Mouse (Mus musculus) right cerebral cortex, adult 2 months (tissue): Measurements from ENCODE around the gene Grm7.

Experiments used
- DNase-seq, 2 experiments: peaks; one replicate each; pipeline ENCODE4 v3.0.0; 2021 to 2022; ENCODE audit warnings: low spot score in 2 of 2

Grm7 gene

GRCm38 (mm10) chr6:111368111-111368510, 722.7 kb downstream of the Grm7 start:
- no peak for DNase-seq

- DNase-seq, result no peak
Observed at GRCm38 (mm10) chr6:111368551-111368950, 723.2 kb downstream of the Grm7 start.

GRCm38 (mm10) chr6:111369013-111369412, 723.6 kb downstream of the Grm7 start:
- no peak for DNase-seq

GRCm38 (mm10) chr6:111371581-111372349, 726.4 kb downstream of the Grm7 start:
- DNase-seq, result peak; percentile 37 to 44

- DNase-seq, result peak; percentile 27 to 40
Observed at GRCm38 (mm10) chr6:111372626-111373380, 727.4 kb downstream of the Grm7 start.

- DNase-seq, result no peak
Observed at GRCm38 (mm10) chr6:111380710-111381109, 735.3 kb downstream of the Grm7 start.

DNA sequence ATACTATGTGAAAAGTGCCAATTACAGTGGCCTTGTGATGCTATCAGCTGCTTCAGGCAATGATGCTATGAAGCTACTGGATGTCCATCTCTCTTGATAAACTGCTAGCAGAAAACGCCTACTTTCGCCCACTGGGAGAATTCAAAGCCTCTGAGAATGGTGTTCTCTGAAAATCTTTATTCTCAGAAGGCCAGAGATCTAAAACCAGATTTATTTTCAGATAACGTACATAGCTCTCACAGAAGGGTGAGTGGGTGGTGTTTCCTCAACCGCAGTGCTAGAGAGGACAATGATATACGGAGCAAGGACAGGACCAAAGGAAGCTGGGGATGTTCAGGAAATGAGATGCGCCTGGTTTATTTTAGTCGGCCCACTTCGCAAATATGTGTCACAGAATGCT, 763.4 kb downstream of the Grm7 start:
- DNase-seq, result peak; percentile 42 to 57

DNA sequence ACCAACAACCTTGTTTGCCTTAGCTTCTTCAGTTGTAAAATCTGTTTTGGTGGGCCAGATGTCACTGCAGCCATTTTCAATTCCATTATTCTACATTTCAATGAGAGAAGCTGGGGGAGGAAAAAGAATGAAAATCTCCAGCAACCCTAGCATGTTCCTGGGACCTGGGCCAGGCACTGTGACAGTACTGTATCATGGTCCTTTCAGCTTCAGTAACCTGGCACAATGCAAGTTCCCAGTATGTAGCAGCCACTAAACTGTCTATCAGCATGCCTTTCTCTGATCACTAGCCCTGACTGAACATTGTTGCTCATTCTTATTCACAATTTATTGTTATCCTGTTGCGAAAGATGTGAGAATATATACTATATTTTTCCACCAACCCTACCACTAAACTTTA, 779.4 kb downstream of the Grm7 start:
- DNase-seq, result no peak

DNA sequence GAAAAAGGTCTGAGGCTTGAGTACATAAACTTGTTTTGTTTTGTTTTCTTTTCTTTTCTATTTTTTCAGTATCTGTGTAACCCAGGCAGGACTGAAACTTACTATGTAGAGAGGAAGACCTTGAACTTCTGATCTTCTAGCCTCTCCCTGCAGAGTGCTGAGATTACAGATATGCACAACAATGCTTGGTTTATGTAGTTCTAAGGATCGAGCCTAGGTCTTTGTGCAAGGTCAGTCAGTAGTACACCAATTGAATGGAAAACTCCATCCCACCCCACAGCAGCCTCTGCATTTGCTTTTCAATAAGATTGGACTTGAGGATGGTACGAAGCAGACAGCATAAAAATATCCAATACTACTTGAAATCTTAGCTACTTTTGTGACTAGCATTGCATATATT, 800.8 kb downstream of the Grm7 start:
- no peak for DNase-seq

DNA sequence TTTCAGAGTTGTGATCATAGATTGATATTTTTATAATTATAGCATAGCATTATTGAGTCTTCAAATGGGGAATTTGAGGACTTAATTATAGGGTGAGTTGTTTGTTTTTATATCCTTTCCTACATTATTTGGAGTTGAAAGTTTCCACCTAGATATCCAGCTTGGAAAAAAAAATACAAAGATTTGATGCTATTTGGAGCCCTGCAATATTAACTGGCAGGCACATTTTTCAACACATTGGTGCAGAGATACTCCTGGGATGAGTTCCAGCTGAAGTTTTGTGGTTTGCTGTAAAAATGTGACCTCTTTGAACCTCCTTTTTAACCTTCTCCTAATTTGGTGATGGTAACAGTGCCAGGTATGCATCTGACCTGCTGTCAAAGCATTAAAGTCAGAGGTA, 802.5 kb downstream of the Grm7 start:
- no peak for DNase-seq

- no peak for DNase-seq
Observed at GRCm38 (mm10) chr6:111449054-111449783, 803.8 kb downstream of the Grm7 start.

GRCm38 (mm10) chr6:111481866-111482265, 836.5 kb downstream of the Grm7 start:
- no peak for DNase-seq

DNA sequence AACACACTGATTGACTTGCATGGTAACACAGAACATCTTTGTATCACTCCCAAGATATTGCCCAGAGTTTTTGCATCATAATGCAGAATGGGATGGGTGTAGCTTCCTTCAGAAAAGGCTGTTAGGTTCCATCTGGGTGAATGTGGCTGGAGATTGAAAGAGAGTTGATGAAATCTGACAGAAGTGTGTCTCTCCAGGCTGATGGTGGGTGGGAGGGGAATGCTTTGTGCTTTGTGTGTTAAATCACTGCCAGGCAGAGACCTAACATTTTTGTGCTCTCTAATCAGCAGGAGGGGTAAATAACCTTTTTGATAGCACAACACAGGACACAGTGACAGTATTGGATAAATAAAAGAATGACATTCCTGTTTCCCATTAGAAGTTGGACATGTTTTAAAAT, 840.7 kb downstream of the Grm7 start:
- DNase-seq, result no peak

DNA sequence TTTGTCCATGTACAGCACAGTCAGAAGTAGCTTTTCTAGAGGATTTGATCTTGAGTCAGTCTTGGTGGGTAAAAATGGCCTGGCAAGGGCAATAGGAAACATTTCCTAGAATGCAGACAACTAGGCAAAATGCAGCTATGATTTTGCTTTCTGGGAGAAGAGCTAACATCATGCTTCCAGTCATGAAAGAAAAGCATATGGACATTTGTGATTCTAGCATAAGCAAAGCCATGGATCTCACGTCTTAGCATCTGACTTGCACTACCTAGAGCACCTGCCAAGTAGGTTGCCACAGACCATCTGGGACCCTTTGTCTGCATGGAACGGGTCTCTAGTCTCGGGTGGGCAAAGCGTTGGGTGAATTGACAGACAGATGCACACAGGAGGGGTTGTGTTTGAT, 842.2 kb downstream of the Grm7 start:
- no peak for DNase-seq

- no peak for DNase-seq
Observed at GRCm38 (mm10) chr6:111492166-111492565, 846.8 kb downstream of the Grm7 start.

- no peak for DNase-seq
Observed at GRCm38 (mm10) chr6:111499542-111499941, 854.2 kb downstream of the Grm7 start.

DNA sequence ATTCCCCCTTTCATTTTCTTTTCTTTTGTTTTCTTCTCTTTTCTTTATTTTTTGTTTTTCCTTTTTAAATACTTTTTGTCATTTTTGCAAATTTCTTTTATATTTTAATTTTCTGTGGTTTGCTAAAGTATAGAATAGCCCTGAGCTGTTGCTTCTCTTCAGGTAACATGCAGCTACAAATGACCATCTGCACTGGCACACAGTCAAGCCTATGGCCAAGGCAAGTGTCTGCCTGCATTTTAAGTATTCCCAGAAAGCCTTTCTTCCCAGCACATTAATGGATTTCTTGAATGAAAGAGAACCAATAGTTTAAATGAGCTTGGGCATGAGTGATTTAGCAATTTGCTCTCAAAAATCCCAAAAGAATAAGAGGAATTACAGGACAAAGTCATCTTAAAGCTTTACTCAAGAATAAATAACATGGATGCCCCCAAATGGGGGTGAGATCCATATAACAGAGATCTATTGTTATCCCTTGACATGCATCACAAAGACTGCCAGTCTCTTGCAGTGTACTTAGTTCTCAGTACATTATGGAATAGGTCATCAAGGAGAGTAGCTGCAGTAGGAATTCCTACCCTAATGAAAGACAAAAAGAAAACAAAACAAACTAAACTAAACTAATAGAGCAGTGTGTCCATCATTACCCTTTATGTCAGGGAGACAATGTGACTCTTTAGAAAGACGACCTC, 865.5 kb downstream of the Grm7 start:
- DNase-seq, result no peak

DNA sequence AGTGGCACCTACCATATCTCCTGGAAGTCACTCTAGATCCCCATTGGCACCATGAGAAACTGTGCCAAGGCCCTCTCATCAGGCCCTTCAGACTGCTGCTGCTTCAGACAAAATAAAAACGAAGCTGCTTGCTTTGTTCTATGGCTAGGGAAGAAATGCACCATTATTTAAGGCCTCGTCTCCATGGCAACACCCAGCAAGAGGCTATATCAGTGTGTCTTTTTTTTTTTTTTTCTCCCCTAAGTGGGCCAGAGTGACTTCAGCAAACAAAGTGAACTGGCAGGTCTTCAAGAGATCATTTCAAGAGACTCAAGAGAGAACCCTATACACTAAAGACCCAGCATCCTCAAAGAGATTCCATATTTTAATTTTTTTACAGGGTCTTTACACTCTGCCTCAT, 867.0 kb downstream of the Grm7 start:
- DNase-seq, result no peak

GRCm38 (mm10) chr6:111521229-111521628, 875.8 kb downstream of the Grm7 start:
- no peak for DNase-seq

GRCm38 (mm10) chr6:111522122-111522521, 876.7 kb downstream of the Grm7 start:
- DNase-seq, result no peak

- peak in 1 of 2 experiments; percentile 33 for DNase-seq
Observed at GRCm38 (mm10) chr6:111529985-111530384, 884.6 kb downstream of the Grm7 start.

- DNase-seq, result no peak
Observed at GRCm38 (mm10) chr6:111558588-111558987, 913.2 kb downstream of the Grm7 start.
